Mouse (Mus musculus): ENCODE data around the gene Gm17622. TPM values are rescaled to one million over a fixed set of nuclear protein-coding genes. Genes with fewer than 3 reads are reported as not detected.

The Gm17622 gene
- not detected for polyA plus RNA-seq (2015; fragmentation: Illumina TruSeq; extraction: RNeasy Lipid Tissue Mini Kit (QIAGEN cat#74804); ENCODE audit: low read depth, low replicate concordance)

GRCm38 (mm10) chr13:96490433-96490832 is at the start of gene Gm17622:
Gene Gm17622 (plus strand): TSS chr13:96490733.

GRCm38 (mm10) chr13:96470957-96471356 is 19.6 kb upstream of the Gm17622 start, which contains the start of gene Ankdd1b:
Gene Ankdd1b (minus strand): TSS chr13:96471198.

Other genes starting within 250 kb of the Gm17622 start
- gene Poc5, start 102.4 kb upstream of the Gm17622 start, polyA plus RNA-seq (2015; fragmentation: Illumina TruSeq; extraction: RNeasy Lipid Tissue Mini Kit (QIAGEN cat#74804); ENCODE audit: low read depth, low replicate concordance): 25.0 TPM
- 0.24 TPM for gene Ankdd1b, start 19.5 kb upstream of the Gm17622 start, polyA plus RNA-seq (2015; fragmentation: Illumina TruSeq; extraction: RNeasy Lipid Tissue Mini Kit (QIAGEN cat#74804); ENCODE audit: low read depth, low replicate concordance)
- gene Polk, start 51.8 kb downstream of the Gm17622 start, polyA plus RNA-seq (2015; fragmentation: Illumina TruSeq; extraction: RNeasy Lipid Tissue Mini Kit (QIAGEN cat#74804); ENCODE audit: low read depth, low replicate concordance): 7.4 TPM
- gene Col4a3bp, start 51.9 kb downstream of the Gm17622 start, polyA plus RNA-seq (2015; fragmentation: Illumina TruSeq; extraction: RNeasy Lipid Tissue Mini Kit (QIAGEN cat#74804); ENCODE audit: low read depth, low replicate concordance): 53.9 TPM
- 69.9 TPM for gene Hmgcr, start 180.2 kb downstream of the Gm17622 start, polyA plus RNA-seq (2015; fragmentation: Illumina TruSeq; extraction: RNeasy Lipid Tissue Mini Kit (QIAGEN cat#74804); ENCODE audit: low read depth, low replicate concordance)